Mouse (Mus musculus) lung, embryonic 16.5 days (tissue): Measurements from ENCODE around the gene Aen. TPM values are rescaled to one million over a fixed set of nuclear protein-coding genes. Genes with fewer than 3 reads are reported as not detected.

Source experiments
- ATAC-seq: fragments of 200-750 bp; cut with Nextera tagmentation; 2 replicates; pipeline ENCODE4 v1.8.0; 2017; ENCODE audit warnings: low read depth, mild to moderate bottlenecking, moderate library complexity
- H3K27ac ChIP-seq: fragments of 300-500 bp; sonication (generic); 2 replicates; pipeline ENCODE4 v1.5.1; 2014; ENCODE audit warnings: mild to moderate bottlenecking, control low read depth, low read length
- H3K27me3 ChIP-seq: fragments of 300-500 bp; sonication (generic); 2 replicates; pipeline ENCODE4 v1.6.1; 2014; ENCODE audit warnings: low read depth, low read length, mixed read lengths; ENCODE audit not compliant: control insufficient read depth, insufficient read depth
- H3K36me3 ChIP-seq: fragments of 300-500 bp; sonication (generic); 2 replicates; pipeline ENCODE4 v1.6.1; 2014; ENCODE audit warnings: low read length; ENCODE audit not compliant: control insufficient read depth, insufficient read depth
- H3K4me1 ChIP-seq: fragments of 300-500 bp; sonication (generic); replicated peaks from 2 replicates; pipeline ENCODE4 v1.6.1; 2014; ENCODE audit warnings: low read length, mixed read lengths; ENCODE audit not compliant: control insufficient read depth, insufficient read depth
- H3K4me2 ChIP-seq: fragments of 300-500 bp; sonication (generic); 2 replicates; pipeline ENCODE4 v1.6.1; 2014; ENCODE audit warnings: low read depth, low read length, control low read depth
- H3K4me3 ChIP-seq: fragments of 300-500 bp; sonication (generic); 2 replicates; pipeline ENCODE4 v1.5.1; 2014; ENCODE audit warnings: mild to moderate bottlenecking, low read length, control low read depth
- H3K9ac ChIP-seq: fragments of 300-500 bp; sonication (generic); 2 replicates; pipeline ENCODE4 v1.6.1; 2014; ENCODE audit warnings: low read length, control low read depth
- H3K9me3 ChIP-seq: fragments of 300-500 bp; sonication (generic); 2 replicates; pipeline ENCODE4 v1.6.1; 2016; ENCODE audit warnings: low read length; ENCODE audit not compliant: control insufficient read depth
- WGBS: fragments of 180-500 bp; shearing (Covaris S2); extraction: QIAGEN DNeasy Blood & Tissue Kit; methylation state at CpG from one replicate; pipeline ENCODE4 v1.1.7; 2014; 5-methylcytosine and 5-hydroxymethylcytosine counted together
- polyA plus RNA-seq: library from polyadenylated mRNA; unstranded; fragments of >200 nt; fragmentation: Nextera tagmentation; extraction: Ambion mirVana; gene quantifications from 2 replicates; pipeline ENCODE4 v1.2.1, GENCODE M21; 2015

The Aen gene
- polyA plus RNA-seq, 1 experiment from 2014 or later = 27.6 TPM

DNA sequence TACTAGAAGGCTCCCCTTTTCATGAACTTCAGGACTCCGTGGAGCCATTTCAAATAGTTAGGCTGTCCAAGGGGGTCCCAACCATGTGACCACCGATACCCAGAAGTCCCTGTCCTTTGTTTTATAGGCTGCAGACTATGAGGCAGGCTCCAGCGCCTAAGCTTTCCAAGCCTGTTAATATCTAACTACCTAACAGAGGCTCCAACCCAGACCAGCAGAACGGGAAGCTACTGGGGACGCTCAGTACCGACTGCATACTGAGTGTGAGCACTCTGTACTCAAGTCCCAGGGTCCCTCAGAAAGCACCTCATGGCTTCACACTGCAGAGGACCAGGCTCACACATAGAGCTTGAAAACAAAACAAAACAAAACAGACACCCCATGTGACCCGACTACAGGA lies 26.9 kb downstream of the Aen start:
- Histone ChIP-seq H3K27ac (no peak overlapping the region), H3K27me3 (no peaks in the 10 kb centered on the region), H3K9ac (no peak overlapping the region), H3K36me3 (no peaks in the 10 kb centered on the region), H3K4me2 (no peak overlapping the region), H3K9me3 (no peaks in the 10 kb centered on the region), H3K4me1 (no peaks in the 10 kb centered on the region), H3K4me3 (no peak overlapping the region)
- ATAC-seq = no peak
- 60% methylated on average over 7 of the region's 7 CpGs for WGBS

GRCm38 (mm10) chr7:78924300-78924699 lies 28.6 kb downstream of the Aen start:
- no peaks in the 10 kb centered on the region for H3K27me3 ChIP-seq
- H3K27ac ChIP-seq = no peak overlapping the region
- H3K36me3 ChIP-seq = no peaks in the 10 kb centered on the region
- no peaks in the 10 kb centered on the region for H3K4me1 ChIP-seq
- no peaks in the 10 kb centered on the region for H3K9me3 ChIP-seq
- no peak overlapping the region for H3K4me3 ChIP-seq
- ATAC-seq = peak; percentile 58
- H3K9ac ChIP-seq = no peak overlapping the region
- no peak overlapping the region for H3K4me2 ChIP-seq
- 8% methylated on average over 6 of the region's 6 CpGs for WGBS

DNA sequence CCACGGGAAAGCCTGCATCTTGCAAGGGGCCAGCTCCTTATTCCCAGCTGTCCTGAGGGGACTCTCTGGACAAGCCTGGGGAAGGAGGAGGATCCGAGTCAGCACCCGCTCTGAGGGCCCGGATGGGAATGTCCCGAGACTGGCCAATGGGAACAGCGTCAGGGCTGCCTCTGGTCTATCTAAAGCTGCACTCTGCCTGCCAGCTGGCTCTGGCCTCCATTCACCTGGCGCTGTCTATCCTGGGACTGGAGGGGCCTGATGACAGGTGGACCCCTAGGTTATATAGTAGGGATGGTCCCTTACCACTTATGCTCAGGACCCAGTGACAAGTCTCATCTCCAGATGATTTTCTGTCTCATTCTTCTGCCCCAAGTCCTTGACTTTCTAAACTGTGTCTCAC lies 29.1 kb downstream of the Aen start:
- Histone ChIP-seq H3K36me3 (no peaks in the 10 kb centered on the region), H3K27ac (no peak overlapping the region), H3K9me3 (no peaks in the 10 kb centered on the region), H3K27me3 (no peaks in the 10 kb centered on the region), H3K4me3 (no peak overlapping the region), H3K4me2 (no peak overlapping the region), H3K4me1 (no peaks in the 10 kb centered on the region), H3K9ac (no peak overlapping the region)
- 61% methylated on average over 7 of the region's 7 CpGs for WGBS
- no peak for ATAC-seq

DNA sequence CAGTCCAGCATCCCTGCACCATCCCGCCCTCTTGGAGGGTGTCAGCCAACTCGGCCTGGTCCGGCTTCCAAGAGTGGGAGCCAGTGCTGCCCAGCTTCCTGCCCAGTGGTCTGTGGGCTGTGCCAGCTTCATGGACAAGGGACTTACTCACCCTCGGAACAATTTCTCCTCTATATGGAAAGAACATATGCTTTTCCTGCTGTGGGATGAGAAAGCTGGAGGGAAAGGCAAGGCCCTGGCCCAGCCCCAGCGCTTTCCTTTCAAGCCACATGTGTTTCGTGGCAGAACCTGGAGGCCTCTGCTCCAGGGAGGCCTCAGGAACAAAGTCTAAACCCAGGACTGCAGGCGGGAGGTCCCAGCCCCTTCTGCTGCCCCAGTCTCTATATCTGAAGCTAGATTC lies 30.0 kb downstream of the Aen start:
- no peak overlapping the region for H3K4me3 ChIP-seq
- WGBS = 73% methylated on average over 7 of the region's 7 CpGs
- H3K27ac ChIP-seq = no peak overlapping the region
- H3K9me3 ChIP-seq = no peaks in the 10 kb centered on the region
- H3K36me3 ChIP-seq = no peaks in the 10 kb centered on the region
- no peaks in the 10 kb centered on the region for H3K27me3 ChIP-seq
- ATAC-seq = no peak
- H3K4me2 ChIP-seq = no peak overlapping the region
- H3K9ac ChIP-seq = no peak overlapping the region
- H3K4me1 ChIP-seq = no peaks in the 10 kb centered on the region

DNA sequence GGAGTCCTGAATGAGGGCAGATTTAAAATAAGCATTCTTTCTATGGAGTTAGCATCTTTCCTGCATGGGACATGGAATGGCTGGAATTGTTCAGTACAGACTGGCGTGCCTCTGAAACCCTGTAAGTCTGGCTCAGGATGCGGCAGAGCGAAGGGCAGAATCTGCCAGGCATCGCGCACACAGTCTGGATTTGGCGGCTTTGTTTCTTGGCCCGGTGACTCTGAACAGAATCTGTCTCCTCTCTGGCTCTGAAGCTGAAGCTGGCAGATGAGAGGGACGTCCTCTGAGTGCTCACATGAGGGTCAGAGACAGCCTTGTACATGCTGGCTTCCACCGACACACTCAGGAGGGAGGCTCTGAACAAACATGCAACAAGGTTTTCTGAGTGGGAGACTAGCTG lies 30.5 kb downstream of the Aen start:
- no peaks in the 10 kb centered on the region for H3K9me3 ChIP-seq
- no peak overlapping the region for H3K4me3 ChIP-seq
- H3K4me2 ChIP-seq = no peak overlapping the region
- H3K27ac ChIP-seq = no peak overlapping the region
- H3K4me1 ChIP-seq = no peaks in the 10 kb centered on the region
- H3K9ac ChIP-seq = no peak overlapping the region
- no peak for ATAC-seq
- no peaks in the 10 kb centered on the region for H3K27me3 ChIP-seq
- 75% methylated on average over 9 of the region's 9 CpGs for WGBS
- no peaks in the 10 kb centered on the region for H3K36me3 ChIP-seq

- Histone ChIP-seq H3K27me3 (no peaks in the 10 kb centered on the region), H3K9me3 (no peaks in the 10 kb centered on the region), H3K36me3 (no peaks in the 10 kb centered on the region), H3K4me1 (no peaks in the 10 kb centered on the region), H3K9ac (no peak overlapping the region), H3K4me2 (no peak overlapping the region), H3K4me3 (no peak overlapping the region), H3K27ac (no peak overlapping the region)
- 62% methylated on average over 3 of the region's 3 CpGs for WGBS
- no peak for ATAC-seq
Observed at GRCm38 (mm10) chr7:78927266-78927665, 31.6 kb downstream of the Aen start.

DNA sequence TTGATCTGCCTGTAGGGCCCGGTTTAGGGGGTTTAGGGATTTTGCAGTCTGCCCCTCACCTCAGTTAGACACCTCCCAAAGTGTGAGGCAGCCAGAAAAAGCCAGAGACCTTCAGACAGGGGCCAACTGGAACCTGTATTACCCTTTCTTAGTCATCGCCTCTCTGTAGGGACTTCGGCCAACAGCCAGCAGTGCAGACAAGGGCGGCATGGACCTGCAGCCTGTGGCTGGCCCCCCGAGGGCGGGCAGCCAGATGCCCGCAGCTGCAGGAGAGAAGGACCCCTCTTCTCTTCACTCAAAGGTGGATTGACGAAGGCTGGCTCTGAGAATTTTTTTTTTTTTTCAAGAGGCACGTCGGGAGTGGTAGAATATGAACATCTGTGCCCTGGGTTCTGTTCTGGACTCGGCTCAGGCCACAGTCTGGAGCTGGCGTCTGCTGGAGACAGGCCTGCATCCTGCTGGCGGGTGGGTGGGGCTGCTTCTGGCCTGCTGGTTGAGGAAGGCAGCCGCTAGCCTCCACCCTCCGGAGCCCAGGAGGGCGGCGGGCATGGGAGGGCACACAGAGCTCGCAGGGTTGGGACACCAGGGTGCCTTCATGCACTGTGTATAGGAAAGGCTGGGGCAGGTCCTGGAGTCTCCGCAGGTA lies 43.4 kb downstream of the Aen start:
- H3K4me1 ChIP-seq = no peaks in the 10 kb centered on the region
- no peak overlapping the region for H3K27ac ChIP-seq
- H3K36me3 ChIP-seq = no peaks in the 10 kb centered on the region
- WGBS = 58% methylated on average over 19 of the region's 19 CpGs
- no peak for ATAC-seq
- H3K9me3 ChIP-seq = no peaks in the 10 kb centered on the region
- no peak overlapping the region for H3K4me3 ChIP-seq
- H3K4me2 ChIP-seq = no peak overlapping the region
- no peak overlapping the region for H3K9ac ChIP-seq
- H3K27me3 ChIP-seq = no peaks in the 10 kb centered on the region

- Histone ChIP-seq H3K9me3 (no peaks in the 10 kb centered on the region), H3K4me3 (no peak overlapping the region), H3K9ac (no peak overlapping the region), H3K36me3 (no peaks in the 10 kb centered on the region), H3K27me3 (no peaks in the 10 kb centered on the region), H3K4me2 (no peak overlapping the region), H3K27ac (no peak overlapping the region), H3K4me1 (no peaks in the 10 kb centered on the region)
- ATAC-seq = no peak
- 81% methylated on average over 3 of the region's 3 CpGs for WGBS
Observed at GRCm38 (mm10) chr7:78940971-78941370, 45.3 kb downstream of the Aen start.

- H3K27ac ChIP-seq = no peak overlapping the region
- no peaks in the 10 kb centered on the region for H3K27me3 ChIP-seq
- no peaks in the 10 kb centered on the region for H3K4me1 ChIP-seq
- H3K9ac ChIP-seq = no peak overlapping the region
- ATAC-seq = no peak
- H3K4me2 ChIP-seq = no peak overlapping the region
- H3K4me3 ChIP-seq = no peak overlapping the region
- H3K9me3 ChIP-seq = no peaks in the 10 kb centered on the region
- no peaks in the 10 kb centered on the region for H3K36me3 ChIP-seq
- WGBS = 87% methylated on average over 2 of the region's 2 CpGs
Observed at GRCm38 (mm10) chr7:78942544-78942943, 46.9 kb downstream of the Aen start.
